Mouse (Mus musculus) right cerebral cortex, adult 2 months (tissue): ENCODE measurements at regions not wholly inside any gene's neighbourhood (a gene's known extent, or its start where the extent isn't known, plus 50 kb on each side); places are given as distances from the start of the nearest gene placed in this dataset.
"Not testable (repeated sequence)": the region's sequence is repeated elsewhere in the genome, so short reads cannot be mapped to it uniquely, and the experiment has no call there.

ENCODE experiments used
- DNase-seq, 2 experiments: peaks; one replicate each; pipeline ENCODE4 v3.0.0; 2021 to 2022; ENCODE audit warnings: low spot score in 2 of 2

- DNase-seq: no peak
These were observed 72.8 kb downstream of the Fam161a start for GRCm38 (mm10) chr11:23079936-23080794.

GRCm38 (mm10) chr11:23081616-23082015 lies 74.3 kb downstream of the Fam161a start:
- no peak for DNase-seq

GRCm38 (mm10) chr11:23083811-23084210 lies 76.5 kb downstream of the Fam161a start:
- not testable (repeated sequence) for DNase-seq

- no peak for DNase-seq
These were observed 88.0 kb downstream of the Fam161a start for GRCm38 (mm10) chr11:23095287-23095686.

- not testable (repeated sequence) for DNase-seq
These were observed 88.4 kb downstream of the Fam161a start for GRCm38 (mm10) chr11:23095723-23096122.

- no peak for DNase-seq
These were observed 89.3 kb downstream of the Fam161a start for GRCm38 (mm10) chr11:23096451-23097222.

- DNase-seq: no peak
These were observed 89.8 kb downstream of the Fam161a start for GRCm38 (mm10) chr11:23097223-23097490.

GRCm38 (mm10) chr11:23114636-23115035 lies 107.3 kb downstream of the Fam161a start:
- DNase-seq: no peak

GRCm38 (mm10) chr11:23120533-23121210 lies 113.3 kb downstream of the Fam161a start:
- DNase-seq: no peak

- DNase-seq: peak; percentile 4 to 5
These were observed 117.0 kb downstream of the Fam161a start for GRCm38 (mm10) chr11:23124198-23124951.

GRCm38 (mm10) chr11:23131122-23131521 lies 123.8 kb downstream of the Fam161a start:
- no peak for DNase-seq

GRCm38 (mm10) chr11:23131632-23132031 lies 124.2 kb upstream of the Xpo1 start:
- DNase-seq: no peak

GRCm38 (mm10) chr11:23140429-23141099 lies 115.3 kb upstream of the Xpo1 start:
- DNase-seq: no peak

GRCm38 (mm10) chr11:23141100-23141837 lies 114.6 kb upstream of the Xpo1 start:
- no peak for DNase-seq

GRCm38 (mm10) chr11:23148048-23148596 lies 107.7 kb upstream of the Xpo1 start:
- DNase-seq: no peak

GRCm38 (mm10) chr11:23149556-23150244 lies 106.1 kb upstream of the Xpo1 start:
- DNase-seq: peak in 1 of 2 experiments; percentile 6

- no peak for DNase-seq
These were observed 101.0 kb upstream of the Xpo1 start for GRCm38 (mm10) chr11:23154851-23155250.

GRCm38 (mm10) chr11:23168546-23169218 lies 87.2 kb upstream of the Xpo1 start:
- DNase-seq: no peak
